Mouse (Mus musculus): ENCODE results near the gene Flrt1.

Flrt1 gene

GRCm38 (mm10) chr19:7130317-7130716, 24.8 kb upstream of the Flrt1 start:
- no peak for DNase-seq (ENCODE audit: low spot score)

DNA sequence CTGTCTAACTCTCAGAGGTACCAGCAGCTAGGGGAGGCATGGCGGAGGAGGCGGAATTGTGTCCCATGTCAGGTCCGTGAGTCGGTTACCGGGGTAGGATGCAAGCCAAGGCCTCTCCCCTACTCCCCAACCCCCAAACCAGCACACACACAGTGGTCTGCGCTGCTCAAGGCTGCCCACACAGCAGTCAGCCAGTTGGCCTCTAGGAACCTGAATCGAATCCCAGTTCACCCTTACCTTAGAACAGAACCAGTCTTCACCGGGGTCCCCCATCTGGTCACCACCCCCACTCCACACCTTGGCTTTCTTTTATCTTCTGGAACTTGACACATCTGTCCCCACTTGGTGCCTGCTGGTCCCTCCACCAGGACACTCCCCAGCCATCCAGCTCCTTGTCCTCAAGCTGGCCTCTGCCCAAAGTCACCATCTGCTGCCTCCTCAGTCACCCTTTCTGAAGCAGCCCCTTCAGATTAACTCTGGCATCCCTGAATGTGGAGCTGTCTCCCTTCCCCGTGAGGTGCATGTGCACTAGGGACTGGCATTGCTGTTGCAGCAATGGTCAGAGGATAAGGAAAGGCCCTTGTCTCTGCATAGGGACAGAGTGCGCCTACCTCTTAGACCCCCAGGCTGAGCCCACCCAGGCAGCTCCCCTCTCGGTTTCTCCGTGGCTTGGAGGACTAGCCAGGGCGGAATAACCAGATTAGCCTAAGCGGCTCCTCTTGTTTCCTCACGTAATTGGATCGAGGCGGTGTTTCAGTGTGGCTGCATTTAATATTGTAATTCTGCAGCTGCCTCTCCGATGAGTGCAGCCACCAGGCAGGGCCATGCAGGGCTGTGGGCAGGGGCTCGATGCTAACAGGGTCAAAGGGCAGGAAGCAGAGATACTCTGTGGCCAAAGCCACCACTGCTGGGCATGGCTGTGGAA, 23.3 kb upstream of the Flrt1 start:
- no peak for DNase-seq (ENCODE audit: low spot score)

DNA sequence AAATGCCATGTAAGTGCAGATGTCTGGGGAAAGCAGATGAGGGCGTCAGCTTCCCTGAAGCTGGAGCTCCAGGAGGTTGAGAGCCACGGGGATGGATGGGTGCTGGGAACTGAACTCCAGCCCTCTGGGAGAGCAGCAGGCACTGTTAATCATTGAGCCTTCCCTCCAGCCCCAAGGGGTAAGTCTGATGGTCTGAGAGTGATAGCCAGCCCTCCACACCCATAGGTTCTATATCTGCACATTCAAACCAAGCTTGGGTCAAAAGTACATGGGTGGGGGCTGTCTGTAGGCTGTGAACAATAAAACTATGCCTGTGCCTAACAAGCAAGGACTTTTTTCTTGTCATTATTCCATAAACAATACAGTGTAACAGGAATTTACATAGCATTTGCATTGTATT, 21.4 kb upstream of the Flrt1 start:
- no peak for DNase-seq (ENCODE audit: low spot score)

GRCm38 (mm10) chr19:7126209-7126608, 20.7 kb upstream of the Flrt1 start:
- DNase-seq (ENCODE audit: low spot score), result no peak

DNA sequence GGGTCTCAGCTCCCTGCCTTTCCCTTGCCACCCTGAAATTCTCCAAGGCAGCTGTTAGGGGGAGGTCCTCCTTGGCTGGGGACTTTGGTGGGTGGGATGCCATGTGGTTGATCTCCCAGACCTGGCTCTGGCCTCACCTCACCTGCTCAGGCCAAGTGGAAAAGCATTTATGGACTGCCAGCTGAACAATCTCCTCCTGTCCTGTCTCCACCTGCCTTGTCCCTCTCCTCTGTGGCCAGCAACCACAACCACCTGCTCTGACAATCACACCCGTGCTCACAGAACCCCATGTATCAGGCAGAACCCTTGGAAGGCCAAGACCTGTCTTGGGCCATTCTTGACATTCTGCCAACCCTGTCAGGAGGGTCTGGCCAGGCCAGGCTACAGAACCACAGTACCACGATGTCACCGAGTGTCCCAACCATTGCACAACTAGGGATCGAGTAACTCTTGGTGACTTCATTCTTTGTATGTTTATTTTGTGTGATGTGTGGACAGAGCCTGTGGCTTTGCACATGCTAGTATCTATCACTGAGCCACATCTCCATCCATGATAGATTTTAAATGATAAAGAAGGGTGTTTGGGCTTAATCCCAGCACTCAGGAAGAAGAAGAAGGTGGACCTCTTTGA, 20.1 kb upstream of the Flrt1 start:
- no peak for DNase-seq (ENCODE audit: low spot score)

- DNase-seq (ENCODE audit: low spot score), result no peak
Measured at GRCm38 (mm10) chr19:7122698-7123306, 17.3 kb upstream of the Flrt1 start.

DNA sequence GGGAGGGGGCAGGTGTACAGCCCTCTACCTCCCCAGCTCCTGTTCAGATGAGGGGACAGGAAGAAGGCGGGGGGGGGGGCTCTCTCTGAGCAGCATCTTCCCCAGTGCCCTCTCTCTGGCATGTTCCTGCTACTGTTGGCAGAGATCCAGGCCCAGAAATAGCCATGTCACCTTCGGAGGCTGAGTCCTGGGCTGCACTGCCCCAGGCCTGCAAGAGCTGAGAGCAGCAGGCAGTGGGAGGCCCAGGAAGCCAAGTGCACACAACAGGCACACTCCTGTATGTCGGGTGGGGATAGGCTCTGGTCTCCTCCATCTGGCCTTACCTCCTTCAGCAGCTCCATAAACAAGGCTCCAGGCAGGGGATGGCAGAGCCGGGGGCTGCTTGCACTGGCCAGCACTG, 16.7 kb upstream of the Flrt1 start:
- DNase-seq (ENCODE audit: low spot score), result no peak

DNA sequence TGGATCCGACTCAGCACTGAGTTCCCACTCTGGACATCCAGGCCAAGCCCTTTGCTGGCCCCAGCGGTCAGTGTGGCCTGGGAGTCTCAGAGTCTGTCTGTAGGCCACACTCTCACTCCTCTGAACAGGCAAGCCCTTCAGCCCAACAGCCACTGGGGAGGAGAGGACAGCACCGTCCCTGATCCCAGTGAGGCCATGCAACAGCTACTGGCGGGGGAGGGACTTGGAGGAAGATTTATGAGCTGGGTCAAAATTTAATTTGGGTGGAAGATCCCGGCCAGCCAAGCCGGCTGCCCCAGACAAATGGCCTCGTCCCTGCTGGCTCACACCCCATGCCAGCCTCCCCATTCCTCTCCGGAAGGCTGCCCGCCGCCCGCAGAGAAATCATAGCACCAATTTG, 15.7 kb upstream of the Flrt1 start:
- DNase-seq (ENCODE audit: low spot score), result no peak

DNA sequence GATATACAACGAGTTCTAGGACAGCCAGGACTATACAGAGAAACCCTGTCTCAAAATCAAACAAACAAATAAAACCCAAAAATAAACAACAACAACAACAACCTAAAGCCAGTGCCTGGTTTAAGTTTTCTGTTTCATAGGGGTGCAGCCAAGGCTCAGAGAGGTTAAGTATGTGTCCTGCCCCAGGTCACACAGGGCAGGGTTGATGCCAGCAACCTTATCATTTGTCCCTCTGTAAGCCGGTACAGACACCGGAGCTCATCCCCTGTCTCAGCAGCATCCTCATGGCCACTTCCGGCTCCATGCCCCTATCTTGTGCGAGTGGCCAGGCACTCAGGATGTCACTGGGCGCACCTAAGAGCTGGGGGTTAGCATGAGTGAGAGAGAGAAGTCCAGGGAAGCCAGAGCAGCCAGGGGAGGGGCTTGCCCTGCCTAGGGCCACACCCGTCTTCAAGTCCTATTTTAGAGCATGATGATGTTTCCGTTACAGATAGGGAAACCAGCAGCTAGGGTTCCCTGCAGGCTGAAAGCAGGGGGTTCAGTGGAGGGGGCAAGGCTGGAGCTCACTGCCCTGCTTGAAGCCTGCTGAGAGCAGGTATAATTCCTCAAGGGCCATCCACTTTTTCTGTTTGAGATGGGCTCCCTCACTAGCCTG, 12.3 kb upstream of the Flrt1 start:
- no peak for DNase-seq (ENCODE audit: low spot score)

DNA sequence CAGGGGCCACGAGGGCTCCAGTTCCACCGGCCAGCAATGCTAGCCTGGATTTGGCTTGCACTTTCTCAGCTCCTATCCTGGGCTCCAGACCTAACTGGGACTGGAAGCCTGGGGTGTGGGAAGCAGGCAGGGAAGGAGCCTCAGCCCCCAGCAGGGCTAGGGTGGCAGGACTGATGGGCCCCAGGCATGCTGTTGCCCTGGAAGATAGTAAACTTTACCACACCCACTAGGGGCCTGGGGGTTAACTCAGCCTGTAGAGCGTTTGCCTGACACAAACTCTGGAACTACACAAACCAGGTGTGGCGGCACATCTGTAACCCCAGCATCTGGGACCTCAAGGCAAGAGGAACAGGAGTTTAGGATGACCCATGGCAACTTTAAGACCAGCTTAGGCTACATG, 11.6 kb upstream of the Flrt1 start:
- no peak for DNase-seq (ENCODE audit: low spot score)

DNA sequence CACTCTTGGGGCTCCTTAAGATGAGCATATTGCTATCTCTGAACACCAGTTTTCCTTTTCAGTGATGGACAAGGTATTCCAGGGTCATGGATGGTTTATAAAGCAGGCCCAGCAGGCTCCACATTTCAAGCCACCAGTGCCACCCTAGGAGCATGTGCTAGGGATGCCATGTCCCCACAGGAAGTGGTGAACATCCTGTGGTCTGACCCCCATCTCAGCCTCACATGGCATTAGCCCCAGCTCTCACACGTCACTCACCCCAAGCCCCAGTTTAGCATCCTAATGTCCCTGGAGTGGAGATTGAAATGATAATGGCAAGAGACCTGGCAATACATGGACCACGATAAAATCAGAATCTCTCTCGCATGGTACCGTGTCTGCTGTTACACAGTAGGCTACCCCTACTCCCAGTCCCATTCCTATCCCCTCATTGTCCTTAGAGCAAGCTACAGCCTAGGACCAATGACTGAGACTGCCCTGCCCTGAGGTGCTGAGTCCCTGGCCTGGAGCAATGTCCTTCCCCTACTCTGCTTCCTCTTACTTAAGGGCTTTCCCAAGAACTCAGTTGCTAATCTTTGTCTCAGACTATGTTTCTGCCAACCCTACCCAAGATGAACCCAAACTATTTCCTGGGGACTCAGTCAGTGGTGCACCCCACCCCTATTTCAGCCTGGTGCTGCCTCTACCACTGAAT, 10.7 kb upstream of the Flrt1 start:
- no peak for DNase-seq (ENCODE audit: low spot score)

- no peak for DNase-seq (ENCODE audit: low spot score)
Measured at GRCm38 (mm10) chr19:7113574-7113973, 8.0 kb upstream of the Flrt1 start.

GRCm38 (mm10) chr19:7112628-7113027, 7.1 kb upstream of the Flrt1 start:
- no peak for DNase-seq (ENCODE audit: low spot score)

GRCm38 (mm10) chr19:7111710-7112109, 6.2 kb upstream of the Flrt1 start:
- DNase-seq (ENCODE audit: low spot score), result no peak

DNA sequence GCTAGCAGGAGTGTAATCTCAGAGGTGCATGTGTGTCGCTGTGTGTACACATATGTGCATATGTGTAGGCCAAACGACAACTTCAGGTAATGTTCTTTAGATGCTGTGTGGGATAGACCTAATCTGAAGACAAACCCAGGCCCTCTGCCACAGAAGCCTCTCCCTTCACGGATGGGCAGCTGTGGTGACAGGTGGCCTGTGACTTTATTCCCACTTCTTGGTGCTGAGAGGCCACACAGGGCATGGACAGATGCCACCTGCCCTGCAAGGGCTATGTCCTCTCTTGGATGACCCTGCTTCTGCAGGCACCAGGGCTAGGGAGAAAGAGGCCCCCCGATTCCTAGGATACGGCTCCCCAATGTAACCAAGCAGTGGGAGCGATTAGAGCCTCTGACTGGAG, 5.8 kb upstream of the Flrt1 start:
- no peak for DNase-seq (ENCODE audit: low spot score)

GRCm38 (mm10) chr19:7110875-7111274, 5.3 kb upstream of the Flrt1 start:
- no peak for DNase-seq (ENCODE audit: low spot score)

GRCm38 (mm10) chr19:7110097-7110496, 4.6 kb upstream of the Flrt1 start:
- DNase-seq (ENCODE audit: low spot score), result no peak

DNA sequence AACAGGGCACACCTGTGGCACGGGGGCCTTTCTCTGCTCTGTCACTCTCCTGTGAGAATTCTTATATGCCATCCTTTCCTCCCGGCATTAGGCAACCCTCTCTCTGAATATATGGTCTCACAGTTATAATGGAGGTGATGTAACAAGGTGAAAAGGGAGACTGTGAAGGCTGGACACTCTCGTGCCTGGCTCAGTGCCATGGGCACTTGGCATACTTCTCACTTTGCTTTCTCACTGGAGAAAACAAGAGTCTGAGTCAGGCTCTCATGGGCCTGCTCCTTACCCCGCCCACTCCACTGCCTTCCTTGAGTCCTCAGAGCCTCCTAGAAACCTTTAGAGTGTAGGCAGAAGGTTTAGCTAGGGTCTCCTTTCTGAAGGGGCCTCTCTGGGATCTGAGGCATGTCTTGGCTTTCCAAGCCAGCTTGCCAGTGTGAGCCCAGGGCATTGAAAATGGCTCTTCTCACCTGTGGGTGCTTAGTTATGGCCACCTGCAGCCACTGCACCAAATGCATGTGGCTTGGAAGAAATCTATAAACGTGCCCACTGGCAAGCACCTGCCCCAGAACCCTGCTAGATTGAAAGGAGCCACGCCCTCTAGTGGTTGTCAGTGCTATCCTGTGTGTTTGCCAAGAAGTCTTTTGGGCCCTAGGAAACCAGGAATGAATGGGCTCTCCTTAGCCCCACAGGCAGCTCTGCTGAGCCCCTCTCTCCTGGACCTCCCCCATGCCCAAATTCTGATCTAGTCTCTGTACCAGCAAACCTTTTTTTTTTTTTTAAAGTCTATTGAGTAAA, 2.8 kb upstream of the Flrt1 start:
- peak; percentile 37 for DNase-seq (ENCODE audit: low spot score)

DNA sequence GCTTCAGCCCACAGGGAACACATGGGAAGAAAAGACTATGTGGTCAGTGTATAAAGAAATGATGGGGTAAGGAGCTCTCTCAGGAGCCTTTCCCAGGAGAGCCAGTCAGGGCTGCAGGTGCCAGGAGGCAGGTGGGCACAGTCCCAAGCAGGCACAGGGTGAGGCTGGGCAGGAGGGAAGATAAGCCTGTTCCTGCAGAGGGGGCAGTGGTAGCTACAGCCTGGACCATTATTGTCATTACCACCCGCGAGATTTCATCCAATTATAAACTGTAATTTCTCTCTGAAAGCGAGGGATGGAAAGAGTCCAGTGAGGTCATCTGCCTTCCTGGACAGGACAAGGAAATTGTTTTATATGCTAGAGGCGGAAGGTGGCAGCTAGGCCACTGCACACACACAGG, 1.6 kb upstream of the Flrt1 start:
- DNase-seq (ENCODE audit: low spot score), result no peak

DNA sequence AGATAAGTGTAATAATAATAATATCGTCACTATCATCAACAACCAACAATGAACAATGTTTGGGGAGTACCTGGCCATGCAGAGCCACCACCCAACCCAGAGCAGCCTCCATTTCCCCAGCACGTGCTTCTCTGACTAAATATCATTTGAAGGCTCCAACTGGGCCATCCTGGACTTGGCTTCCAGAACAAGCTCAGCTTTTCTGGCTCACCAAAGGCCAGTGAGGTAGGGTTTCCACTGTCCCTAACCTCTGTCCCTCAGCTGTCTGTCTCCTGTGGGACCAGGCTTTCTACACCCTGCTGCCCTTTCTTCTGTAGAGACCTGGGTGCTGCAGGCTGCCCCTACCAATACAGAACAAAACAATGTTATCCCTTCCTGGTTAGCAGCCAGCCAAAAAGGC, 1.0 kb upstream of the Flrt1 start:
- no peak for DNase-seq (ENCODE audit: low spot score)

DNA sequence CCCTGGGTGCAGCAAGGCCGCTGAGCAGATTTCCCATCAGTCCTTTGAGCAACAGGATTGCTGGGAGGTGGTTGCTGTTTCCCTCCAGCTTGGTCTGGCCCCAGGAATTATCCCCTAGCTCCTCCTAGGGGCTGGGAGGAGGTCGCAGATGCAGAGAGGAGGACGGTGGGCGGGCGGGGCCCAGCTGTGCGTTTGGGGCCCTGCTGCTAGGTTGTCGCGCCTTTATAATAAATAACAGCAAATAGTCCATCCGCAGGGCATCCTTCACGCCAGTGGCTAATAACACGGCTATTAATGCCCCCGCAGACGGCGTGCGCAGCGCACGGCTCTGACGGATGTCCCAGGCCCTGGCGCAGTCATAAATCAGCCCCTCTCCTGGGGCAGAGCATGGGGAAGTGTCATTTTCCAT, 1.5 kb downstream of the Flrt1 start:
- DNase-seq (ENCODE audit: low spot score), result no peak

Measured in urinary bladder, postnatal 25 days (tissue).